Mouse (Mus musculus) yolk sac, embryonic 10.5 days (tissue): ENCODE results near the gene Gng12.
"Not testable (repeated sequence)": the region's sequence is repeated elsewhere in the genome, so short reads cannot be mapped to it uniquely, and the experiment has no call there.

Experiments used
- DNase-seq: peaks from one replicate; pipeline ENCODE4 v3.0.0-alpha.2; 2017; ENCODE audit warnings: low spot score

Gng12 gene

DNA sequence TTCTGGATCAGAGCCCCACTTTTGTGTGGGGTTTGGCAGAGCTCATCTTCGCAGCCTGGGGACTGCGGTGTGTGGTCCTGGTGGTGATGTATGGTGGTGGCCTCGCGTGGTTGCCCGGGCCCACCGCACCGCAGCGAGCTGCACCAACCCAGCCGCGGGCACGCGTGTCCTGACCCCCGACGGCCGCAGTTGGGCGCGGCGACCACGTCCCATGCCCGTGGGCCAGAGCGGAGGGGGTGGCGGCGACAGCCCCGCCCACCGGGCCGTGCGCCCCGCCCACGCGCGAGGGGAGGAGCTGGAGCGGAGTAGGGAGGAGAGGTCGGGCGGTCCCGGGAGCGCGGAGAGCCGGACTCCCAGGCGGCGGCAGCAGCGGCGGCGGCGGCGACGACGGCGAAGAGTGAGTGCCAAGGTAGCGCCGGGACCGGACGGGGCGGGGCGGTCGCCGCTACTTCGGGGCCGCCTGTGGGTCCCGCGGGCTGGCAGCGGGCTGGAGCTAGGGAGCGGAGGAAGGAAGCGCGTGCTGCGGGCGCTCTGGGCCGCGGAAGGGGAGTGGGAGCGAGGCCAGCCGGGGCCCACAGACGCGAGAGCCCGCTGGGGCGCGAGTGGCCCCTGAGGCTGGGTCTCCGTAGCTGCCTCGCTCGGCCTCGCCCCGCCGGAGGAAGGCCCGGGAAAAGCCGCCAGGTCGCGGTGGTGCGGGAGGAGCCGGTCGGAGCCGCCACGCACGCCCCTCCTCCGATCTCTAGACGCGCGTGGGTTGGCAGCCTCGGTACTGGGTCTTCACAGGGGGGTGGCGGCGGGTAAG is at the start of gene Gng12:
Gene Gng12 (plus strand): TSS at position 279 of the 802 bp plus-strand sequence.
- peak; percentile 84 for DNase-seq

DNA sequence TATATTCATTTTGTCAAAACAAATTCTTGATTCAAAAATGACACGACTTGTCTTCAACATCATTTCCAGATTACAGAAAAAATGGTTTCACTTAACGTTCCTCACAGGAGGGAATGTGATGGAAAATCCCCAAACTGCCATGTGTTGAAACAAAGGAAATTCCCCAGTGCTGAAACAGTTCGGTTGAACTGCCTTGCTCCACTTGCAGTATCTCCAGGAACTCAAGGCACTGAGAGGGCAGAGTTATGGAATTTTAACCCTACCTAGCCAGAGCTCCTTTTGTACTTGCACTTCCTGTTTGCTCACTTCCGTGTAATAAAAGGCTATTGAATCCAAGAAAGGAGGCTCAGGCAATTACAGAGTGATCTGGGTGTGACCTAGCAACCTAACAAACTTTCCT is 47.3 kb upstream of the Gng12 start:
- DNase-seq = no peak

DNA sequence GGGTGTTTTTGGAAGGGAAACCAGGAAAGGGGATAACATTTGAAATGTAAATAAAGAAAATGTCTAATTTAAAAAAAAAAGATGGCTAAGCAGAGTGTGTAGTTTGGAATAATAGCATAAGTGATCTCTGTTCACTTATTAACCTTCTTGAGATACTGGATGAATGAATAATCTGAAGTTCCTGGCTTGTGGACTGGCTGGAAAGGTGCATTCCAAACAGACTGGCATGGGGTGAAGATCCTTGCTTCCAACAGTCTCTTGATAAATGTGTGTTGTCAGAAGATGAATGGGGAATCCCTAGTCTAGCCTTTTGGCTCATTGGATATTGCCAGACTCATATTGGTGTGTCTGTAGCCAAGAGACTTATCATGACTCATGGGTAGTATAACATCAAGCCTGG is 40.0 kb upstream of the Gng12 start:
- no peak for DNase-seq

DNA sequence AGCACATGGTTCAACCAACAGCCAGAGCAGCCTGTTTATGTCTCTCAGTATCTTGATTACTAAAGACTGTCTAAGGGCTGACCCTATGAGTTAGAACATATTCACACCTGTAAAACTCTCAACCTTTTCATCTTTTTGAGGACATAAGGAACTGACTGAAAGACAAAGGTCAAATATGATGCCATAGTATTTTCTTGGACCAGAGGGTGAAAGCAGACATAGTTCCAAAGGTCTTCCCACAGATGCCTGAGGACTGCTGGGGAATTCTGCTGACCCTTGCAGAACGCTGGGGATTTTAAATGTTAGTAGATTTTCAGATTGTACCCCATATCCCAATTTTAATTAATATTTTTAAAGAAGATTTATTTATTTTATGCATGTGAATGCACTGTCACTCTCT is 37.8 kb upstream of the Gng12 start:
- DNase-seq = no peak

DNA sequence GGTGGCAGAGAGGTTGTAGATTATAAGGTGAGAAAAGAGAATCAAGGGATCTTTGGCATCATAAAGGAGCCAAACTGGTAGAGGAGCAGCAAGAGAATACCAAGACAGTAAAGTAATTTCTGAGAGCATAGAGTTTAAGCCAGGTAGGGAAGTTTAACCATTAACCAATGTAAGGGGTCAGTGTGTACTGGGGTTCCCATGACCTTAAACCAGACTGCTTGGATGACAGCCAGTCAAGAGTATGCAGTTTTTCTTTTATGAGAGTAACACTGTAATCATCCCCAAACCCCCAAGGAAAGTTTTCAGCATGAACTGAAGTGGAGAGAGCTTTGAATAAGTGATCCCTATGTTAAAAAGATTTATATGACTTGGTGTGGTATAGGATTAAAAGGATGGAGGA is 36.8 kb upstream of the Gng12 start:
- no peak for DNase-seq

DNA sequence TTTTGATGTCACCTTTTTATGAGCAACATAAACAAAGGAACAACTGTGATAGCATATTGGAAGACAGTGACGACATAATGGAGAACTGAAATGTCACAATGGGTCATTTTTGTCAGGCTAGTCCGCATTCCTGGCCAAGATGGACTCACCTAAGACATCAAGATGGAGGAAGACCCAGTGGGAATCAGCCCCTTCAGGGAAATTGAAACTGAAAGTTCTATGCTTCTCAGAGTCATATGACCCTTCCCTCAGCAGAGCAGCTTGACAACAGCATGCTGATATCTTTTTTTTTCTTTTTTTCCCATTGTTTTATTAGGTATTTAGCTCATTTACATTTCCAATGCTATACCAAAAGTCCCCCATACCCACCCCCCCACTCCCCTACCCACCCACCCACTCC is 31.7 kb upstream of the Gng12 start:
- no peak for DNase-seq

DNA sequence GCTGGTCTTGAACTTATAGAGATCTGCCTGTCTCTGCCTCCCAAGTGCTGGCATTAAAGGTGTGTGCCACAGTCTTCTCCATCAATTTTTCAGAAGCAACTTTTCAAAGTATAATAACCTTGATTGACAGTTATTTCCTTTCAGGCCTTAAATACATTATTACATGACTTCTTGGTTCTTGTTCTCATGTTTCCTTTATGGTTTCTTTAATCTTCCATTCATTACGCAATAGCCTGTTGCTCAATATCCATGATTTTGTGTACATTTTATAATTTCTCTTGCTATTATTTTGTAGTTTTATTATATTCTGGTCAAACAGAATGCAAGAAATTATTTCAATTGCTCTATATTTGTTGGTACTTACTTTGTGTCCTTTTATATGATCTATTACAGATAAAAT is 29.9 kb upstream of the Gng12 start:
- no peak for DNase-seq

DNA sequence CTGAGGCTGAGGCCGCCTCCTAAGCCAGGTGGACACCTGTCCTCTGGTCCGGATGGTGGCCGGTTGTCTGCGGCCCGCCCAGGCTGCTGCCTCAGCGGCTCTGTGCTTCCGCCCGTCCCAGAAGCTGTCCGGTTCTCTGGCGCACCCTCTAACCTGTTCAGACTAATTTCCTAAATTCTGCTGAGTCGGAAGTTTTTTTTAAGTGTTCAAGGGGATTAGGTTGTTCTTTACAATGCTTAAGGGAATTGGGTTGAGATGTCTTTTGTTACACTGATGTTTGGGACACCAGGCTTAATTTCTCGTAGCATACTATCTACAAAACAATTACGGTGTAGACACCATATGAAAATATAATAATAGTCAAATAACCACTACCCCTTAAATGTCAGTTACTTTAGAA is 19.1 kb upstream of the Gng12 start:
- DNase-seq = not testable (repeated sequence)

DNA sequence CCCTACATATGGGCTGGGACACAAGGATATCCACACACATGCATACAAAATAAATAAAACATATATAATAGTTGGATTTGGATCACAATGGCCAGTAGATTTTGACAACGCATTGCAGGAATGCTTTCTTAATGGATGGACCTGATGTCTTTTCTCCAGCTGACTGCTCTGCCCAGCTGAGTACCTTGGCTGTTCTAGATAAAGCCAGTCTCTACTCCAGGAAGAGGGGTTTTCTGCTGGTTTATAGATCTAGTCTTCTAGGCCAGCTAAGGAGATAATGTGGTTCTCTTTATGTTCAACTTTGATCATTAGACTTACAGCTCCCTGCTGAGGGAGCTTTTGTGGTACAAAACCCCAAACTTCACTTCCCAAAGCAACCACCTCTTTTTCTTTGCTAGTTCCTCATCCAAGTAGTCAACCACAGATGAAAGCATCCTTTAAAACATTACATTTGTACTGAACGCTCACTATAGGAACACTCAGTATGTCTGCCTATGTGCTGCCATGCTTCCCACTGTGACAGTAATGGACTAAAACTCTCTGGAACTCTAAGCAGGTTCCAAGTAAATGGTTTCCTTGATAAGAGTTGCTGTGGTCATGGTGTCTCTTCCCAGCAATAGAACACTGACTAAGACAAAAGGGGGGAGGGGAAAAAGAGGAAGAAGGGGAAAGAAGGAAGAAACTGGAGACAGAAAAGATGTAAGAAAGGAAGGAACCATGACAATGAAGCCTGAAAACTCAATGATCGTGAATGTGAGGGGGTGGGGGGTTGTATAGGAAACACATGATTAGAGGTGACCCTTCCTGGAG is 5.6 kb upstream of the Gng12 start:
- DNase-seq = no peak

DNA sequence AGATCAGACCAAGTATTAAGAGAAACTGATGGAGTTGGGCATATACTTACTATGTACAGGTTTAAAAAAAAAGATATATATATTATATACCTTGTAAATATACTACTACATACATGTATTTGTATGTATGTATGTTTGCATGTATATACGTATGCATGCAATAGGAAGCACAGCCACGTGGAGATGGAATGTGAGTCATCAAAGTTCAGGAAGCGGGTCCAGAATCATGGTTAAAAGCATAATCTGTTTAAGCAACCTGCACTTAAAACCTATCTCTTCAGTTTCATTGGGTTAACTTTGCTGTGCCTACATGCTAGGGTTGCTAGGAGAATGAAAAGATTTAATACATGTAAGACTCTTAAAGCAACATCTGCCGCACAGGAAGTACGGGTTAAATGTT is 2.2 kb upstream of the Gng12 start:
- no peak for DNase-seq

DNA sequence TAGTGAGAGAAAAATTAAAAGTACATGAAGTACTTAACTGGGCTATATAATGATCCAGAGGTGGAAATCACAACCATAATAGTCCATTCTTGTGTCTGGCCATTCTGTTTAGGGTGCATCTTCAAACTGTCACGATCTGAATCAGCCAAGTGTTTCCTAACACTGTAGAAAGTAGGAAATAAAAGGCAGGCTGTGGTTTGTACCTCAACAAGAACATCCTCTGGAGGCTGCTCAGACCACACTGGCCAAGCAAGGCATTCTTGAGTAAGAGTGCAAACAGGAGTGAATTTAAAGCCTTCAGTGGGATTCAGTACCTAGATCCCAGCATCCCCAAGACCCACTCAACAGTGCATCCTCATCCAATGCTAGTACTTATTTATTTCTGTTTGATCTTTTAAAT is 1.2 kb upstream of the Gng12 start:
- DNase-seq = no peak

DNA sequence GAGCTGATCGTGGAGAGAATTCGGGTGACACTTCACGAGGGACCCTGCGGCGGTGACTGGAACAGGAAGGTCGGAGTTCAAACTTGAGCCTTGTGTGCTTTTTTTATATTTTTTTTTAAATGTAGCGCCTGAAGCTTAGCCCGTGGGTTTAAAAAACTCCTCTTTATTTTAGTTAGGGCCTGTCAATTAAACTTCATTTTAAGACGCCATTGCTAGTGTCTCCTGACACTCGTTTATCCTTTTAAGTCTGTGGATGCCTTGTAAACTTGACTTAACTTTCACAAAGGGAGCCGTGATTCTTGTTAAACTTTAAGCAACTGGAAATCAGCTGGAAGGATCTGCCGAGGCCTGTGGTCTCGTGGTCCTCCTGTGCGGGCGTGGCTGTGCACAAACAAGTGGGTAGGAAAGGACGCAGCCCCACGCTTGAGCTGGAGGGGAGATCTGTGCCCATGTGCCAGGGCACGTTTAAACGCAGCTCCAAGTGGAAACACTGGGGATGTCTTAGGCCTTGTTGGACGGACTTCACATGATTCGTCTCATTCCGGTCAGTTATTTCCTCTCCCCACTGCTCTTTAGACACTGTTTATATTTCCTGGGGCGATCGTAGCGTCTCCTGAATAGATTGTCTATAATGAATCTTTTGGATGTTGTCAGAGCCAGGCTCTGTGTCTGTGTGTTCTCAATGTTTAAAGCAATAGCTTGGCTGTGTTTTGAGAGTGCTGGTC is 886 bp downstream of the Gng12 start:
- peak; percentile 74 for DNase-seq

DNA sequence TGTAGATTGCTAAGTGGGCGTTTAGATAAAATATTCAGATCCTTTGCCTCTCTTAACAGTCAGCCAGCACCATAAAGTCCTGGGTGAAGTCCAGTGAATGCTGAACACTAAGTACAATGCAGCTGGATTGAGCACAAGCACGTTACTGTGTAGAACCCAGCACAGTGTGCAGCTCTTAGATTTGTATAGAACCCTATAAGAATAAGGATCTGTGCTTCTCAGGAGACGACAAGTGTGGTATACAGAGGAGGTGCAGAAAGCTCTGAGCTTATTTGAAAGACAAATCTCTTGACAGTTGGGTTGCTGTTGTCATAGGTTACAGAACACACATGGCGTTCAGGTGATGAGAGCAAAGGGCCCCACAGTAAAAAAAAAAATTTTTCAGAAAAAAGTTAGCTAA is 1.8 kb downstream of the Gng12 start:
- DNase-seq = no peak

DNA sequence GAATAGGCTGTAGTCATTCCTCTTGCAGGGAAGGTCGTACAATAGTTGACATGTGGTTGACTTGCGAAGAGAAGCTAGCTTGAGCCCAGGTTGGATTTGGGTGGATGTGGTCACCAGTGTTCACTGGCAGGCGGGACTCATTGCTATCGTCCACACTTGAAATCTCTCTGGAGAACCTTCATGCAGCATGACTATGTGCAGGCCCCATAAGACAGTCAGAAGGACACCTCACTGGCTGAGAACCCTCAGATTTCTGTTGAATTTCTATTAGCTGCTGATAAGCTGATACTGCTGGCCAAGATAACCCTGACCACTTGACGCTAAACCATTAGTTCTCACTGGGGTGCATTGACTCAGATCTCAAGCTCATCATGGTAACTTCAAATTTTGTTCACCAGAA is 5.7 kb downstream of the Gng12 start:
- no peak for DNase-seq

DNA sequence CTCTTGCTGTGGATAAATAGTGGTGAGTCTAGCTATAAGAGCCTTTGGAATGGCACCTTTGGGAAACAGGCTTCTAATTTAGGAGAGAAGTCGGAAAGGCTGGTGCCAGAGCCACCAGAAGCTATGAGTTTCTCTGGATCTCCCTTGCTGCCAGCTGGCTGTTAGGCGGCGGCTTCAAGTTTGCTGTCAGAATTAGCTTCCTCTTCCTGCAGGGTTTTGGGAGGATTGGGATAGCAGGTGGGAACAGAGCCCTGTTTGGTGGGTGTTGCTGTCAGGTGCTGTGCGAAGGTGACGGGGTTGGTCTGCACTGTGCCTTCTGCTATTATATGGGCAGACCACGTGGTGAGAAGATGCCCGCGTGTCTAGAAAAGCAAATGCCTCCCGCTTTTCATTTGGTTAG is 7.0 kb downstream of the Gng12 start:
- no peak for DNase-seq

DNA sequence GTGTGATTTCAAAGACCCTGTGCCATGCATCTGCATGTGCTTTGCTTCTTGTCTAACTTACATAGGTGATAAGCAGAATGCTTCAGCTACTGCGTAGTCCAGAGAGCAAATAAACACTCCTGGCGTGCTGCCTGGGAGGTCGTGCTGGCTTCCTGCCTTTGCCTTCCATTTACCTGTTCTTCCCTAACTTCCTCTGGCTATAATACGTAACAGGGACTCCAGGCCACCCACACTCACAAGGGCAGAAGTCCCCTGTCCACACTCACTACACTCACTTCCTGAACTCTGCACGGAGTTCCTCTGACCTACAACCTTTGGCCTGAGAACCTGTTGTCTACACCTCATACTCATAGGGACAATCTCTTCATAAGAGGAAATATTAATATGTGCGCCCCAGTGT is 7.5 kb downstream of the Gng12 start:
- peak; percentile 71 for DNase-seq

DNA sequence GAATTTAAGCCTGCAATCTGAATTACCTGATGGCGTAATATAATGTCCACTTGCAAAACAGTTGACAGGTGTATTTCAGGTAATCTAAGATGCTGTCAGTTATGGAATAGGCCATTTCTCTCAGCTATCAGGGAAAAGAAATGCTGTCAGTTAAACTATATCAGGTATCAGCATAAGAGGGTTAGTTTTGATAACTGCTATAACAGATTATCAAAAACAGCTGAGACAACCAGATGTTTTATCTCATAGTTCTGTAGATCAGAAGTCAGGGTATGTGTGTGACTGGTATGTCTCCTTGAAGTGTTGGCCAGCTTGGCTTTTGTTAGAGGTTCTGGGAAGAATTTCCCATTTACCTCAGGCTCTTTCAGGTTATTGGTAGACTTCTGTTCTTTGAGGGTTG is 10.0 kb downstream of the Gng12 start:
- DNase-seq = no peak

DNA sequence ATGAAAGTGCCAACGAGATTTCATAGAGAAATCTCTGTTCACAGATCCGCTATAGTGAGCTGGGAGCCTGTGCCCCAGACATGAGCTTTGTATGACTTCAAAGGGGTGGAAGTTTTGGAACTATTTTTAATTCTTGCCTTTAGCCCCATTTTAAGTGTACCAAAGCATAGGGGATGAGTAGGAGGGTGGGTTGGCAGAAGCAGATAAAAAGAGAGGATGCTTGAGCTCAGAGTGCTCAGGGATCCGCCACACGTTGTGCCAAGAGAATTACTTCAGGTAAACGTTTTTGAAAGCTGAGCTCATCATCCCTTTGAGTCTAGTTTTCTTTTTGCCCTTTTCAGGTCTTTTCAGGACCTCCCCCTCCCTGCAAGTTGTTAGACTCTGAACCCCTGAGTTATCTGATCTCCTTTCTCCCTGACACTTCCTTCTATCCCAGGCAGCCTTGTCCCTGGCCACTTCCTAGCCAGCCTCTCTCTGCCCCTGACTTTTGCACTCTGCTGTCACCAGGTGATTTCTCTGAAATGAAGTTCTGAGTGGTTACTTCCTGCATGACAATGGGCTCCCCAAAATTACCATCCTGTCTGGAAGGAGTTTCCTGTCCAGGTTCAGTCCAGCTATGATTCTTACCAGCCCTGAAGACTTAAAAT is 12.3 kb downstream of the Gng12 start:
- DNase-seq = peak; percentile 73

DNA sequence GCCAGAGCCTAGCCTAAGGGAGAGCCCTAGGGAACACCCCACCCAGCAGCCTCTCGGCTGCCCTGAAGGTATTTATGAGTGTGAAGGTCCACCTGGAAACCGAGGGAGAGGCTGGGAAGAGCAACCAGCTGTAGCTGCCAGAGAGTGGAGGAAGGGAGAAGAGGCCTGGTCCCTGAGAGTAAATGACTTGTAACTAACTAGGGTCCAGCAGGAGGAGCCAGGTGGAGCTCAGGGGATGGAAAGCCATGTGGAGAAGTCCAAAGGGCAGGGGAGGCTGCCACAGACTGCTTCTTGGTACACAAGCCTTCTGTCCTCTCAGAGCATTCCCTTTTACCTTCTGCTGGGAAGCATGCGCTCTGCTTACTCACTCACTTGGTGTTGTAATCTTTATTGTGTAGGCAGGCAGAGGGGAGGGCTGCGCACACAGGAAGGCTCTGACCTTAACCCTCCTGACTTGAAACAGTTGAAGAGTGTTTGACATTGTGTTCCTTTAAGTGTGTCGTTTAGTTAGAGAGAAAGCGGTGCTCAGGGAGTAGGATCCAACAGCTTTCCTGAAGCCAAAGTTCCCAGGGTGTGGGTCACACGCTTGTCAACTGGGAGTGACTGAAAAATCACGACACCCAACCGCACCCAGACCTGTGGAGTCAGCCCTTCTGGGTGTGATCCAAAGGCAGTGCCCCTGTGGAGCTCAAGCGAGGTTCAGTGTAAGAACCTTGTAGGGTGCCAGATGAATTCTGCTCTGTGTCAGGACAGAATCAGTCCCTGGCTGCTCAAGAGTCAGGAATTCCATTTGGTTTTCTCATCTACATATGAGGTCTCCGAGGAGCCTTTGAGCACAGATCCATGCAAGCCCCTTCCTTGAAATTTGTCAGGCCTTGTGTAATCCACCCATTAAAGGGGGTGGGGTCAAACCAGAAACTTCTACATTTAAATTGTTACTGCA is 14.6 kb downstream of the Gng12 start:
- peak; percentile 90 for DNase-seq

DNA sequence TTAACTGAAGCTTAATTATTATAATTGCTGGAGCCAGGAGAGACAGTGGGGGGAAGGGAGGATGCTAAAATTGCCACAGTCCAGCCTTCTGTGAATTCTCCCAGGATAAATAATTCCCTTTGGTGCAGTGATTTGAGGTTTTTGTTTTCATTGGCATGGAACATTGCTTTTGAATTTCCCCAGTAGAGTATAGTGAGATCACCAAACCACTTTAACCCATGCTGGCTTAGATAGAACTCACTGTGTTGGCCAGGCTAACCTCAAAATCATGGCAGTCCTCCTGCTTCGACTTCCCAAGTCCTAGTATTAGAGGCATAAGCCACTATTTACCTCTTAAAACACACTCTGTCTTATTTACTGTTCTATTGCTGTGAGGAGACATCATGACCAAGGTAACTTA is 17.2 kb downstream of the Gng12 start:
- no peak for DNase-seq

DNA sequence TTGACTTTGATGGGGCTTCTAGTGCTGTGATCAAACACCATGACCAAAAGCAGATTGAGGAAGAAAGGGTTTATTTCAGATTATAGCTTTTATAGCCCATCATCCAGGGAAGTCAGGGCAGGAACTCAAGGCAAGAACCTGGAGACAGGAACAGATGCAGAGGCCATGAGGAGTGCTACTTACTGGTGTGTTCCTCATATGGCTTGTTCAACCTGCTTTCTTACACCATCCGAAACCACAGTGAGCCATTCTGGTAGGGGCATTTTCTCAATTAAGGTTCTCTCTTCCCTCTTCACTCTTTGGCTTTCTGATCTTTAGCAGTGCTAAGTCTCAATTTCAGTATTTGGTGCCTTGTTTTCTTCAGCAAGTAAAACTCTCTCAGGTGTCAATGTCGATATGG is 19.4 kb downstream of the Gng12 start:
- DNase-seq = no peak
